Mouse (Mus musculus): Measurements from ENCODE around the gene Gpatch1. TPM values are rescaled to one million over a fixed set of nuclear protein-coding genes. Genes with fewer than 3 reads are reported as not detected.

Gene Gpatch1
- total and polyA plus RNA-seq, 3 experiments: 13.4 to 27.1 (median 17.3) TPM

DNA sequence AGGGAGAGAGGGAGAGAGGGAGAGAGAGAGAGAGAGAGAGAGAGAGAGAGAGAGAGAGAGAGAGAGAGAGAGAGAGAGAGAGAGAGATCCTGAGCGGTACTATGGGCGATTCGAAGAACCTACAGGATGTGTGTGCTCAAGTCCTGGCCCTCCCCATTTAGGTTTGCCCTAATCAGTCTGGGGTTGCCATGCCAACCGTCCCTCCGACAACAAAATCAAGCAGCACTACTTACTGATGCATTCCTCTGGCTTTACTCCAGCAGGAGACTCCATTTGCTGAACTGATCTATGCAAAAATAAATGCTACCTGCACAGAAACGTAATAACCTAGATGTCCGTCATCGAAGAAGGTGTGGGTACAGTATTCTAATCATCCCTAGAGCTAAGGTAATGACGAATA lies 82.9 kb downstream of the Gpatch1 start:
- ATAC-seq (ENCODE audit: extremely low read depth, insufficient number of reproducible peaks, low FRiP score, poor library complexity, severe bottlenecking) (0 out of 2 replicates have a peak, but pooled peaks have one; percentile 23), DNase-seq (ENCODE audit: low spot score) (peak; percentile 30)
- Histone ChIP-seq H3K4me1 (ENCODE audit: insufficient read depth, low read depth, low read length) (peaks cover 21% of the 10 kb centered on the region), H3K27me3 (ENCODE audit: insufficient read depth, low read length) (no peaks in the 10 kb centered on the region), H3K4me3 (ENCODE audit: low read depth, low read length) (peak overlapping the region; percentile 73), H3K9me3 (replicated peaks) (no peaks in the 10 kb centered on the region), H3K36me3 (replicated peaks) (no peaks in the 10 kb centered on the region)
- TF ChIP-seq CTCF (IDR thresholded peaks at IDR 0.05; ENCODE audit: low read depth, low read length): no peak
- no peak for TF ChIP-seq TAL1 (conservative IDR thresholded peaks at IDR 0.05; ENCODE audit: low read depth, low read length)
- no peak for TF ChIP-seq GATA1 (IDR thresholded peaks at IDR 0.05; ENCODE audit: borderline replicate concordance, low read length)
- no peak for TF ChIP-seq GATA2 (IDR thresholded peaks at IDR 0.05; ENCODE audit: borderline replicate concordance, low read depth, low read length)
- TF ChIP-seq POLR2AphosphoS5 (IDR thresholded peaks at IDR 0.05; ENCODE audit: insufficient replicate concordance, low read depth, low read length): no peak

- TF ChIP-seq CTCF (IDR thresholded peaks at IDR 0.05; ENCODE audit: low read depth, low read length): no peak
- no peak for TF ChIP-seq POLR2AphosphoS5 (IDR thresholded peaks at IDR 0.05; ENCODE audit: insufficient replicate concordance, low read depth, low read length)
- TF ChIP-seq TAL1 (conservative IDR thresholded peaks at IDR 0.05; ENCODE audit: low read depth, low read length): no peak
- Histone ChIP-seq H3K9me3 (replicated peaks) (no peaks in the 10 kb centered on the region), H3K36me3 (replicated peaks) (no peaks in the 10 kb centered on the region), H3K4me1 (ENCODE audit: insufficient read depth, low read depth, low read length) (peaks cover 21% of the 10 kb centered on the region), H3K27me3 (ENCODE audit: insufficient read depth, low read length) (no peaks in the 10 kb centered on the region), H3K4me3 (ENCODE audit: low read depth, low read length) (peak overlapping the region; percentile 73)
- DNase-seq (ENCODE audit: low spot score): peak; percentile 84
- ATAC-seq (ENCODE audit: extremely low read depth, insufficient number of reproducible peaks, low FRiP score, poor library complexity, severe bottlenecking): peak; percentile 81
Measured at GRCm38 (mm10) chr7:35234361-35235245, 83.6 kb downstream of the Gpatch1 start.

GRCm38 (mm10) chr7:35233861-35234260 lies 84.4 kb downstream of the Gpatch1 start:
- Histone ChIP-seq H3K4me1 (ENCODE audit: insufficient read depth, low read depth, low read length) (peaks cover 19% of the 10 kb centered on the region), H3K36me3 (replicated peaks) (no peaks in the 10 kb centered on the region), H3K27me3 (ENCODE audit: insufficient read depth, low read length) (no peaks in the 10 kb centered on the region; the same call in 1 of the 2 replicates), H3K4me3 (ENCODE audit: low read depth, low read length) (peak overlapping the region; percentile 73), H3K9me3 (replicated peaks) (no peaks in the 10 kb centered on the region)
- TF ChIP-seq CTCF (IDR thresholded peaks at IDR 0.05; ENCODE audit: low read depth, low read length): no peak
- no peak for TF ChIP-seq GATA1 (IDR thresholded peaks at IDR 0.05; ENCODE audit: borderline replicate concordance, low read length)
- TF ChIP-seq TAL1 (conservative IDR thresholded peaks at IDR 0.05; ENCODE audit: low read depth, low read length): no peak
- TF ChIP-seq POLR2AphosphoS5 (IDR thresholded peaks at IDR 0.05; ENCODE audit: insufficient replicate concordance, low read depth, low read length): no peak
- TF ChIP-seq GATA2 (IDR thresholded peaks at IDR 0.05; ENCODE audit: borderline replicate concordance, low read depth, low read length): no peak
- no peak for ATAC-seq (ENCODE audit: extremely low read depth, insufficient number of reproducible peaks, low FRiP score, poor library complexity, severe bottlenecking)
- DNase-seq (ENCODE audit: low spot score): no peak

GRCm38 (mm10) chr7:35232796-35233455 lies 85.3 kb downstream of the Gpatch1 start:
- Histone ChIP-seq H3K27me3 (ENCODE audit: insufficient read depth, low read length) (no peaks in the 10 kb centered on the region; the same call in 1 of the 2 replicates), H3K36me3 (replicated peaks) (no peaks in the 10 kb centered on the region), H3K4me3 (ENCODE audit: low read depth, low read length) (no peak overlapping the region), H3K9me3 (replicated peaks) (no peaks in the 10 kb centered on the region), H3K4me1 (ENCODE audit: insufficient read depth, low read depth, low read length) (peaks cover 19% of the 10 kb centered on the region)
- TF ChIP-seq CTCF (IDR thresholded peaks at IDR 0.05; ENCODE audit: low read depth, low read length) (no peak), GATA1 (IDR thresholded peaks at IDR 0.05; ENCODE audit: borderline replicate concordance, low read length) (no peak), TAL1 (conservative IDR thresholded peaks at IDR 0.05; ENCODE audit: low read depth, low read length) (no peak), GATA2 (IDR thresholded peaks at IDR 0.05; ENCODE audit: borderline replicate concordance, low read depth, low read length) (no peak), POLR2AphosphoS5 (IDR thresholded peaks at IDR 0.05; ENCODE audit: insufficient replicate concordance, low read depth, low read length) (no peak)
- ATAC-seq (ENCODE audit: extremely low read depth, insufficient number of reproducible peaks, low FRiP score, poor library complexity, severe bottlenecking) (no peak), DNase-seq (ENCODE audit: low spot score) (no peak)

DNA sequence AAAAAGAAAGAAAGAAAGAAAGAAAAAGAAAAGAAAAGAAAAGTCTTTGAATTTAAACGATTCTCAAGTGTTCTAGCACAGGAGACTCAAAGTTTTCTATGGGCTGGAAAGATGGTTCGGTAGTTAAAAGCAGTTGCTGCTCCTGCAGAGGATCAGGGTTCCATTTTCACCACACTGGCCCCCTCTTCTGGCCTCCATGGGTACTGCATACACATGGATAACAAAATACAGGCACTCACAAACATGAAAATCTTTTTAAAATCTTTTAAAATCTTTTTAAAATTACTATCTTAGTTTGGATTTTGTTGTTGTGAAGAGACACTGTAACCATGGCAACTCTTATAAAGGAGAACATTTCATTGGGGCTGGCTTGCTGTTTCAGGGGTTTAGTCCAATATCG lies 87.9 kb downstream of the Gpatch1 start:
- Histone ChIP-seq H3K9me3 (replicated peaks) (no peaks in the 10 kb centered on the region), H3K27me3 (ENCODE audit: insufficient read depth, low read length) (no peaks in the 10 kb centered on the region; the same call in 1 of the 2 replicates), H3K4me1 (ENCODE audit: insufficient read depth, low read depth, low read length) (peaks cover 13% of the 10 kb centered on the region), H3K36me3 (replicated peaks) (no peaks in the 10 kb centered on the region), H3K4me3 (ENCODE audit: low read depth, low read length) (no peak overlapping the region)
- no peak for DNase-seq (ENCODE audit: low spot score)
- ATAC-seq (ENCODE audit: extremely low read depth, insufficient number of reproducible peaks, low FRiP score, poor library complexity, severe bottlenecking): no peak
- TF ChIP-seq CTCF (IDR thresholded peaks at IDR 0.05; ENCODE audit: low read depth, low read length) (0 out of 2 replicates have a peak, but pooled peaks have one; percentile 10), TAL1 (conservative IDR thresholded peaks at IDR 0.05; ENCODE audit: low read depth, low read length) (no peak)

Other genes starting within 250 kb of the Gpatch1 start
- not detected in 2 replicates for gene Cebpa, start 199.1 kb downstream of the Gpatch1 start, total RNA-seq (2014; fragmentation: Nextera tagmentation)
- gene Cebpa, start 199.1 kb downstream of the Gpatch1 start, total RNA-seq (2017): not detected in 2 replicates
- 0.02 and 0.04 TPM in 2 replicates for gene Cebpa, start 199.1 kb downstream of the Gpatch1 start, polyA plus RNA-seq (2012)
- gene Slc7a10, start 132.1 kb downstream of the Gpatch1 start, total RNA-seq (2014; fragmentation: Nextera tagmentation): not detected in 2 replicates
- gene Slc7a10, start 132.1 kb downstream of the Gpatch1 start, total RNA-seq (2017): 0.22 TPM in 1 of 2 replicates, not detected in the other
- gene Slc7a10, start 132.1 kb downstream of the Gpatch1 start, polyA plus RNA-seq (2012): not detected in 2 replicates
- gene Lrp3, start 102.9 kb downstream of the Gpatch1 start, total RNA-seq (2014; fragmentation: Nextera tagmentation): not detected in 2 replicates
- 0.06 and 0.16 TPM in 2 replicates for gene Lrp3, start 102.9 kb downstream of the Gpatch1 start, total RNA-seq (2017)
- not detected in 2 replicates for gene Lrp3, start 102.9 kb downstream of the Gpatch1 start, polyA plus RNA-seq (2012)
- gene Rhpn2, start 15.7 kb upstream of the Gpatch1 start, total RNA-seq (2014; fragmentation: Nextera tagmentation): 0.38 TPM in 1 of 2 replicates, not detected in the other
- gene Rhpn2, start 15.7 kb upstream of the Gpatch1 start, total RNA-seq (2017): 0.41 and 0.66 TPM in 2 replicates
- 0.04 and 0.05 TPM in 2 replicates for gene Rhpn2, start 15.7 kb upstream of the Gpatch1 start, polyA plus RNA-seq (2012)
- gene Faap24, start 78.4 kb upstream of the Gpatch1 start, total RNA-seq (2014; fragmentation: Nextera tagmentation): 39.9 and 40.3 TPM in 2 replicates
- 21.3 and 23.2 TPM in 2 replicates for gene Faap24, start 78.4 kb upstream of the Gpatch1 start, total RNA-seq (2017)
- gene Faap24, start 78.4 kb upstream of the Gpatch1 start, polyA plus RNA-seq (2012): 6.9 and 19.1 TPM in 2 replicates
- gene Cep89, start 78.6 kb upstream of the Gpatch1 start, total RNA-seq (2014; fragmentation: Nextera tagmentation): 9.9 and 10.8 TPM in 2 replicates
- 9.8 and 13.8 TPM in 2 replicates for gene Cep89, start 78.6 kb upstream of the Gpatch1 start, total RNA-seq (2017)
- gene Cep89, start 78.6 kb upstream of the Gpatch1 start, polyA plus RNA-seq (2012): 12.1 and 15.3 TPM in 2 replicates
- not detected in 2 replicates for gene Slc7a9, start 130.4 kb upstream of the Gpatch1 start, total RNA-seq (2014; fragmentation: Nextera tagmentation)
- gene Slc7a9, start 130.4 kb upstream of the Gpatch1 start, total RNA-seq (2017): 0.06 and 0.16 TPM in 2 replicates
- not detected in 2 replicates for gene Slc7a9, start 130.4 kb upstream of the Gpatch1 start, polyA plus RNA-seq (2012)
- gene Tdrd12, start 219.3 kb upstream of the Gpatch1 start, total RNA-seq (2014; fragmentation: Nextera tagmentation): 0.23 TPM in 1 of 2 replicates, not detected in the other
- not detected in 2 replicates for gene Tdrd12, start 219.3 kb upstream of the Gpatch1 start, total RNA-seq (2017)
- gene Tdrd12, start 219.3 kb upstream of the Gpatch1 start, polyA plus RNA-seq (2012): not detected in 2 replicates
- 122 and 136 TPM in 2 replicates for gene Nudt19, start 237.9 kb upstream of the Gpatch1 start, total RNA-seq (2014; fragmentation: Nextera tagmentation)
- 79.1 and 85.6 TPM in 2 replicates for gene Nudt19, start 237.9 kb upstream of the Gpatch1 start, total RNA-seq (2017)
- 30.1 and 31.9 TPM in 2 replicates for gene Nudt19, start 237.9 kb upstream of the Gpatch1 start, polyA plus RNA-seq (2012)